Mouse (Mus musculus) T-cell, adult 2 months (primary cell): ENCODE measurements around the gene Eif4e1b.
"Not testable (repeated sequence)": the region's sequence is repeated elsewhere in the genome, so short reads cannot be mapped to it uniquely, and the experiment has no call there.

Experiments
- DNase-seq: peaks from one replicate; pipeline ENCODE4 v3.0.0; 2022; ENCODE audit warnings: low spot score

Gene Eif4e1b

DNA sequence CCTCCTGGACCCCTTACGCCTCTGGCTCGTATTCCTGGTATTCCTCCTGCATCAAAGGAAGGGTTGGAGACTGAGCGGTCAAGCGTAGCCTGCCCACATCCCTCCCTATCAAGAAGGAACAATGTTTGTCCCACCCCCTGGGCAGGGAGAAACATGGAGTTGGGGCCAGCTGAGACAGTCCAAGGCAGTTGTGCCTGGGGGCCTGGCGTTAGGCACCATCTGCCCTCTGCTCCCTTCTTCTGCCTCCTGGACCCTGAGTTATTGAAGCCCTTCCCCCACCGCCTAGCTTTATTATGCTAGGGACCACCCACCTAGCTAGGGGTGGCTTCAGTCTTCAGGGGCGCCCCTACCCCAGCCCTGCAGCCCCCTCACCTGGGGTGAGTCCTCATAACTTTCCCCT lies 24.3 kb upstream of the Eif4e1b start:
- DNase-seq: no peak

- DNase-seq: no peak
Measured at GRCm38 (mm10) chr13:54760164-54760795, 23.5 kb upstream of the Eif4e1b start.

DNA sequence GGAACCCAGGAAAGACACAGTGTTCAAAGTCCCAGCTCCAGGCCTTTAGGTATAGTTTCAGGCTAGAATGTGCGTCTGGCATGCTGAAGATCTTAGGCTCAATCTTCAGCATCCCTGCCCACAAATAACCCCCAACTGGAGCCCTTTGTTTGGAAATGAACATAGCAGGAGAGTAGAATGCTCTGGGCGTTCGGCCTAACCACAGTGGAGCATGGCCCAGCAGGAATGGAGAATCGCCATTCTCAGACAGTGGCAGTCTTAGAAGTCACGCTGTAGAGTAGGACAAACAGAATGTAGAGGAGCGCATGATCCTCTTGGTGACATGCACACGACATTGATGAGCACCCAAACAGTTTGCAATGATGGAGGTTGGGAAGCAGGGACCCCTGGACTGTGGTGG lies 22.9 kb upstream of the Eif4e1b start:
- DNase-seq: no peak

DNA sequence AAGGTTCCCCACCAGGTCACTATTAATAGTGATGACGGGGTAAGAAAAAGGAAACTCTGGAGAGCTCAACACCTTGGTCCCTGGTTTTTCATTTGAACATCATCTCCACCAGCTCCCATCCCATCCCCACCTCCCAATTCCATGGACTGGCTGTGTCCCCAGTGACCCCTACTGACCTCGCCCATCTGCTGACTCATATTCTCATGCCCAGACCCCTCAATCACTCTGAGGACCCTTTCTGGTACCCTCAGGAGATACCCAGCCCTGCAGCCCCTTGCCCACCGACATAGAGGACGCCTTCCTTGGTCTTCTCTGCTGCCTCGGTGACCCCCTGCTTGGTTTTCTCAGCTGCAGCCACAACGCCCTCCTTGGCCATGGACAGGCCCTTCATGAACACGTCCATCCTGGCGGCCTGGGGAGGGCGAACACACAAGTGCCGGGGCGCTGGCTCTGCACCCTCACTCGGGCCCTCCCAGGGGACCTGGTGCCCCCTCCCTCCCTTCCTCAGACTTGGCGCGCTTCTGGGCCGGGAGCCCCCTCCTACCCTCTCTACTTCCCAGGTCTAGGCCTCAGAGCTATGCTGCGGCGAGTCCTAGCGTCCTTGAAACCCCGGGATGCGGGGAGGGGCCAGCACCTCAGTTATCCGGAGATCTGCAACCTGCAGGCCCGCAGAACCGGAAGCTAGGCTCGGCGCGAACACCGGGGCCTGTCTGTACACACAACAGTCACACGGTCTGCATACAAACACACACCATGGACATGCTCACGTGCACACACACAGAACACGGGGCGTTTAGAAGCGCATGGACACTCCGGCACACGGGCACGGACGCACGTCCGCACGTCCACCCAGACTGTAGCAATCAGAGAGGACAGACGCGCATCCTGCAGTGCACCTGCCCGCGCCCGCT lies 18.3 kb upstream of the Eif4e1b start:
- DNase-seq: no peak

DNA sequence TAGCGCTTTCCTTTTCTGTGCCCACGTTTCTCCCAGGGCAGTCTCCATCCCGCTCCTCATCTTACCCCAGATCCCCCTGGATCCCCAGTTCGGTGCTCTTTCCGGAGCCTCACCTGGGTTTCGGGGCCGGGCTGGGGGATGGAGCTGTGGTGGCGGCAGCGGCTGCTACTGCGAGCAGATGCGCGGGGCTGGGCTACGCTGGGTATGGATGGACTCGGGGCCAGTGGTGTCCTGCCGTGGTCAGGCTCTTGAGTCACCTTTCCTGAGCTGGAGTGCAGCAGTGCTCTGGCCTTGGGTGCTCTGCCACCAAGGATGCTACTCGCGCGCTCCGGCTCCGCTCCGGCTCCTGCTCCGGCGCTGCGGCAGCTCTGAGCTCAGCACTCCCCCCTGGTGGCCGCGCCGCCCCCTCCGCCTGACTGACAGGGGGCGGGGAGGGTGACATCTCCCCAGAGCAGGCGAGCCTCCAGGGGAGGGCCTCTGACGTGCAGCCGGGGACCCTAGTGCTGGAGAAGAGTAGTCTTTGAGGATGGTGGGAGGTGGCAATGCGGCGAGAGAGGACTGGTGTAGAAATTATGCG lies 17.5 kb upstream of the Eif4e1b start, which contains the start of gene Sncb:
TSS of gene Sncb (minus strand) at position 404 of the 577 bp plus-strand sequence.
- peak; percentile 61 for DNase-seq

DNA sequence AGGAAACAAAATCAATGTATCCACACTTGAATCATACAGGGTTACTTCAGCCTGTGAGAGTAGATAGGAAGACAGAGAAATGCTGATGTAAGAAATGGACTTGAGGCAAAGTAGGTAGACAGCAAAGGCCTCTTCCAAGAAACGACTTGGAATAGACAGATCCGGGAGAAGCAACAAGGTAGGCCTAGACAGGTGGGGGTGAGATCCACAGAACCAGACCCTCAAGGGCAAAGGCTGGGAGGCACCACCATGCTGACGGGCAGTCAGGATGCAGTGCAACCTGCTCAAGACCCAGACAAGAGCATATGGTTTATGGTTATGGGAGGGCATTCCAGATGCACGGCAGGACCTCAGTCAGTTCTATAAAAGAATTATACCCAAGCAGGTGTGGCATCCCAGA lies 16.8 kb upstream of the Eif4e1b start:
- no peak for DNase-seq

DNA sequence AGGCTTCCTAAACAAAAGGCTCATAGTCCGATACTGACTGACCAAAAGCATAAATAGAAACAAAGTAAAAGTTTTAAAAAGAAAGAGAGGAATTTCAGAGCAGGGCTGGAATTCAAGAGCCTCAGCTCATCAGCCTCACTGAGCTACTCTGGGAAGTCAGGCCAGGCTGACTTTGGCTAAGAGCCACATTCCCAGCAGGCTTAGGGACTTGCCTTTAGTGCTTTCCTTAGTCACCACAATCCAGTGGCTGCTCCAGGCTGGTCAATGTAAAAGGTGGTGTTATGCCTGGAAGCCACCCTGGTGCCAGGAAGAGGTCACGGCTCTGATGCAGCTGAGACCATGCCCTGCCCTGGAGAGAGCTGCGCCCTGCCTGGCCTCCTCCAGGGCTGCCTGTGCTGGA lies 3.2 kb upstream of the Eif4e1b start:
- DNase-seq: no peak

GRCm38 (mm10) chr13:54781086-54781485 lies 2.7 kb upstream of the Eif4e1b start:
- DNase-seq: no peak

DNA sequence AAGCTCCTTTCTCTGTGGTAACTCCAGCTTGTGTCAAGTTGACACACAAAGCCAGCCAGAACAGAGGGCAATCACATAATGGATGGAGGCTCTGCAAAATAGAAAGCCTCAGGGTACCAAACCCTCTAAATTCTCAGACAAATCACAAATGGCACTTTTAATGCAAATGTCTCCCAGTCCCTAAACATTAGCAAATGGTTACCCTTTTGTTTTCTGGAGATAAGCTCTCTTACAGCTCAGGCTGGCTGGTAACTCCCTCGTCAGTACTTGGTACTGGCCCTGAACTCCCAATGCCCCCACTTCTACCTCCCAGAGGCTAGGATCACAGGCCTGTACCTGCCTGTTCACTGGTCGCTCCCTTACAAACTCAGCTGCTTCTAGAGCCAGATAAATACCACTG lies 563 bp upstream of the Eif4e1b start:
- DNase-seq: no peak

DNA sequence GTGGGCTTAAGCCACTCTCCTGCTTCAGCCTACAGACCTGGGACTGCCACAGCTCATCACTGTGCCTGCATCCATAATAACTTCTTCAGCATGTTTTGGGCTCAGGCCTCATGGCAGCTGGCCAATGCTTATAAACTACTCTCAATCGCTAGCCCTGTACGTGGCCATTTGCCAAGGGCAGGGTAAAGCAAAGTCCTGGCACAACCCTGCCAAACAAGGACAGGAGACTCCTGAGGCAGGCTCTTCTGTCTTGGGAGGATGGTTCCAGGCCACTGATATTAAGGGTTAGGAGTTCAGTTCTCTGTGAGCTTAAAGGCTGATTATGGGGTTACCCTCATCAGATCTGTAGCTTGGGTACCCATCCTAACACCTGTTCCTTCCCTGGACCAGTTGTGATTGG lies 3.8 kb downstream of the Eif4e1b start:
- not testable (repeated sequence) for DNase-seq

DNA sequence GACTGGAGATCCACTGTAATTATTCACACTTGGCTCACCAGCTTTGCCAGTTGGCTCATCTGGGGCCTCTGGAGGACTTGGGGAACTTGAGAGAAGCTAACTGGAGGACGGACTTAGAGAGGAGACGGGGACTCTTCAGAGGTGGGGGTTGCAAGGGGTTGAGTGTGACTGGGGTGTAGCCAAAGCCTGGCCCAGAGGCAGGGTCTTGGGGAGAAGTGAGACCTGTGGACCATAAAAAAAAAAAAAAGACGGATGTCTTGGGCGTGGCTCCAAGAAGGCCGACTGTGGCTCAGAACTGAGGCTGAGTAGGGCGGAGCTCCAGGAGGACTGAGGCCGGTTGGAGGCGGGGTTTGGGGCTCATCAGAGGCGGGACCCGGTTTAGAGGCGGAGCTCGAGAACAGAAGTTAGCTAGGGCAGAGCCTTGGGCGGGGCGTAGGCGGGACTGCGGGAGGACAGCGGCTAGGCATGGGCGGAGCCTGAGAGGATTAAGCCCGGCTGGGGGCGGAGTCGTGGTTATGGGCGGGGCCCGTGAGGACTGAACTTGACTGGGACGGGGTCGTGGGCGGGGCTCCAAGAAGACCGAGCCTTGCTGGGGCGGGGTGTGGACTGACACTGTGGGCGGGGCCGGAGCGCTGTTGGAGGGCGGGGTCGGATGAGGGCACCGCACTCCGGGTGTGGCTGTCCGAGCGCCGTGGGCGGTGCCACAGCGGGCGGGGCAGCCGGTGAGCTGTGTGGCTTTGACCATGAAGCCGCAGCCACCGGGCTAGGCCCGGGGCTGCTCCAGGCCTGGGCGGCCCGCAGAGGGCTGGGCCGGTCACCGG lies 5.2 kb downstream of the Eif4e1b start, which contains the start of gene Tspan17:
TSS of gene Tspan17 (plus strand) at position 638 of the 821 bp plus-strand sequence.
- peak; percentile 79 for DNase-seq

- DNase-seq: no peak
Measured at GRCm38 (mm10) chr13:54789561-54790397, 6.0 kb downstream of the Eif4e1b start.

GRCm38 (mm10) chr13:54792259-54793230 lies 8.7 kb downstream of the Eif4e1b start:
- peak; percentile 8 for DNase-seq

GRCm38 (mm10) chr13:54794002-54794577 lies 10.3 kb downstream of the Eif4e1b start:
- DNase-seq: no peak

GRCm38 (mm10) chr13:54794843-54795242 lies 11.0 kb downstream of the Eif4e1b start:
- no peak for DNase-seq

- DNase-seq: peak; percentile 24
Measured at GRCm38 (mm10) chr13:54797356-54797755, 13.6 kb downstream of the Eif4e1b start.

DNA sequence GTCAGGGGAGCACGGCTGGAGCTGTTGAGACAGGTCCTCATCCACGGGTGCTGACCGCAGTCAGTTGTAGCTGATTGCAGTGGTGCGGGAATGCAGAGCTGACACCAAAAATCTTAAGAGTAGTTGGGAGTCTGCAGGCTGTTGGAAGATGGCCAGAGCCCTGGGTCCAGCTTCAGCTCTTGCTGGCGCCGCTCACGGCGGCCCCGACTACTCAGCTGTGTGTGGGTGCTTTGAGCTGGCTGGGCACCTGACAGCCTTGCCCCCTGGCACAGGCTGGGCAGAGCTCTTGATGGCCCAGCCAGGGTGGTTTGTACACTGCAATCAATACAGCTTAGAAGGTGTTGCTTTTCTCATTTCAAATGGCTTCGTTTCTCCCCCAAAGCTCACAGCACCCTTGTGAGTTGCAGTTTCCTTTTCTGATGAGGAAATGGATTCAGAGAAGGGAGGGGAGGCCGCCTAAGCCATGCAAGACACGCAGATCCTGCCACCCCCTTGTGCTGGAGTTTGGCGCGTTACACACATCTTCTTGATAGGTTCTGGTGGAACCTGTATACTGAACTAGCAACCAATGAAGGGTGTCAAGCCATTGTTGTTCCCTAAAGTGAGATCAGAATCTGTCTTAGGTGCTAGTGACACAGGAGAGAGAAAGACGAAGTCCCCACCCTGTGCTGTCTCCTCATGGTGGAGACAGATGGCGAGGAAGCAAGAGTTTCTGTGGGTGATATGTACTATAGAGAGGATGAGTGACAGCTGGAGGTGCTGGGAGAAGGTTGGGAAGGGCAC lies 14.3 kb downstream of the Eif4e1b start:
- no peak for DNase-seq

GRCm38 (mm10) chr13:54798740-54799139 lies 14.9 kb downstream of the Eif4e1b start:
- no peak for DNase-seq

DNA sequence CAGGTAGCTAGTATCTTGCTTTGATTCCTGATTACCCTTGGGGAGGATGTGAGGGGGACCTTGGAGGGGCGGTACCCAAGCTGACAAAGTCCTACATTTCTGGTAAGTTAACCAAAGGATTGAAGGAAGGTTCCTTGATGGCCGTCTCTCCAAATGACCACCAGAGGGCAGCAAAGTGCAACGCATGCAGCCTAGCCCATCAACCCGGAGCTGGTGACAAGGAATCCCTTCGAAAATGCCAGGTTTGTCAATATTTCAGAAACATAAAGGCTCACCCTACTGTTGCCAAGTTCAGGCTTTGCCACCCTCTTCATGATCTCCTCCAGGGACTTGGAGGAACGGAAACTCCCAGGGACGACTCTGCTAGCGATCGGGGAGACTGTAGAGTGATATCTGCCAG lies 15.9 kb downstream of the Eif4e1b start:
- peak; percentile 52 for DNase-seq
